Comparison of ENCODE assay signal across 18 mouse cellular contexts in the genomic region with DNA sequence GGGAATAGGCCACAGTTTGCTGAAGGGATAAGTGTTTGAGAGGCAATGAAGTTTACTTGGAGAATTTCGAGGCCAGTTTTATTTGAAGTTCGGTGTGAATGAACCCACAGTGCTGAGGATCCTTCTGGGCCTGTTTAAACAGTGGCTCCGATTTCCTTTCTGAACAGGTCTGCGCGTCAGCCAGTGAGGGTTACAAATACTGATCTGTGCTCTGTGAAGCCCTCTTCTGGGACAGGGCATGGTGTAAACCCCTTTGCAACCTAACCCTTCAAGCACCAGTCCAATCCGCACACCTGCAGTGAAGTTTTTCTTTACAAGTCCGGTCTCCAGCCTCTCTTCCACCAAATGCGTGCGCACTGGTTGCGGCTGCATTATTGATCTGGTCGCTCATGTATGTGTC.
DNase-seq lines count a peak whose midpoint lies in the region; ATAC-seq lines count a peak whose summit lies in the region.
"Had no signal": no experiment of that assay in that cellular context is flagged by ENCODE, and none has a peak within 500 bp of the region (broad histone marks: within the 10 kb centered on the region; RNA-seq: fewer than 3 reads in every experiment).

No protein-coding gene starts in this region.

- no peaks in the 10 kb centered on the region for H3K36me3 ChIP-seq in heart, embryonic 13.5 days
- H3K36me3 ChIP-seq in liver, embryonic 16.5 days (ENCODE audit: control insufficient read depth, insufficient read depth), result no peaks in the 10 kb centered on the region
- H3K36me3 ChIP-seq in liver, embryonic 12.5 days, result no peaks in the 10 kb centered on the region
- no peaks in the 10 kb centered on the region for H3K36me3 ChIP-seq in lung, embryonic 16.5 days (ENCODE audit: control insufficient read depth, insufficient read depth, low read length)
- H3K36me3 ChIP-seq: embryonic facial prominence, embryonic 10.5 days; heart, embryonic 15.5 days; hindbrain, embryonic 15.5 days had no signal

- H3K4me1 ChIP-seq in heart, embryonic 13.5 days, result peaks cover 34% of the 10 kb centered on the region
- no peaks in the 10 kb centered on the region for H3K4me1 ChIP-seq in liver, embryonic 16.5 days (ENCODE audit: control insufficient read depth, low read depth, low read length)
- no peaks in the 10 kb centered on the region for H3K4me1 ChIP-seq in liver, embryonic 12.5 days
- H3K4me1 ChIP-seq in lung, embryonic 16.5 days (replicated peaks; ENCODE audit: control insufficient read depth, insufficient read depth, low read length), result peaks cover 12% of the 10 kb centered on the region
- H3K4me1 ChIP-seq: hindbrain, embryonic 15.5 days had no signal

- no peak for DNase-seq in heart, postnatal 25 days (ENCODE audit: low spot score)
- DNase-seq in lung, postnatal 10 days, result no peak
- no peak for DNase-seq in urinary bladder, postnatal 36 days (ENCODE audit: low spot score in 2 of 2)
- DNase-seq: adrenal gland, adult 2 months; adrenal gland, postnatal 25 days; cerebellum, adult 2 months; cerebellum, postnatal 10 days; forebrain, postnatal 0 days; gastrocnemius, postnatal 14 days; heart, postnatal 36 days had no signal

- no peak overlapping the region for H3K4me3 ChIP-seq in heart, embryonic 13.5 days
- H3K4me3 ChIP-seq in liver, embryonic 16.5 days (ENCODE audit: low read depth, low read length), result no peak overlapping the region
- no peak overlapping the region for H3K4me3 ChIP-seq in liver, embryonic 12.5 days
- no peak overlapping the region for H3K4me3 ChIP-seq in lung, embryonic 16.5 days (ENCODE audit: low read length)
- H3K4me3 ChIP-seq: embryonic facial prominence, embryonic 10.5 days; forebrain, embryonic 13.5 days; heart, embryonic 15.5 days; hindbrain, embryonic 15.5 days had no signal

- no peaks in the 10 kb centered on the region for H3K27me3 ChIP-seq in heart, embryonic 13.5 days (replicated peaks)
- no peaks in the 10 kb centered on the region for H3K27me3 ChIP-seq in liver, embryonic 16.5 days (ENCODE audit: control insufficient read depth, insufficient read depth, low read depth, low read length)
- 0 out of 2 replicates have a peak, but pooled peaks cover 2% of the 10 kb centered on the region for H3K27me3 ChIP-seq in liver, embryonic 12.5 days (replicated peaks)
- no peaks in the 10 kb centered on the region for H3K27me3 ChIP-seq in lung, embryonic 16.5 days (ENCODE audit: control insufficient read depth, insufficient read depth, low read depth, low read length)
- H3K27me3 ChIP-seq: heart, embryonic 15.5 days; hindbrain, embryonic 15.5 days had no signal

- 54% methylated on average over 11 of the region's 11 CpGs for WGBS in heart, embryonic 13.5 days
- WGBS in liver, embryonic 16.5 days (ENCODE audit: insufficient replicate concordance), result 64% methylated on average over 11 of the region's 11 CpGs
- 74% methylated on average over 11 of the region's 11 CpGs for WGBS in liver, embryonic 12.5 days (ENCODE audit: insufficient replicate concordance)
- 62% methylated on average over 11 of the region's 11 CpGs for WGBS in lung, embryonic 16.5 days

- H3K9ac ChIP-seq in heart, embryonic 13.5 days, result no peak overlapping the region
- no peak overlapping the region for H3K9ac ChIP-seq in liver, embryonic 16.5 days (ENCODE audit: low read depth, low read length)
- no peak overlapping the region for H3K9ac ChIP-seq in liver, embryonic 12.5 days
- H3K9ac ChIP-seq in lung, embryonic 16.5 days (ENCODE audit: low read length), result no peak overlapping the region; the same call in 1 of the 2 replicates
- H3K9ac ChIP-seq: forebrain, embryonic 13.5 days; forebrain, postnatal 0 days; heart, embryonic 15.5 days; hindbrain, embryonic 15.5 days had no signal

- peak overlapping the region; percentile 44 for H3K4me2 ChIP-seq in heart, embryonic 13.5 days
- H3K4me2 ChIP-seq in liver, embryonic 16.5 days (ENCODE audit: low read depth, low read length), result 0 out of 2 replicates have a peak overlapping the region, but pooled peaks have one; percentile 2
- H3K4me2 ChIP-seq in liver, embryonic 12.5 days, result no peak overlapping the region
- peak overlapping the region; percentile 36 for H3K4me2 ChIP-seq in lung, embryonic 16.5 days (ENCODE audit: low read depth, low read length)
- H3K4me2 ChIP-seq: forebrain, embryonic 13.5 days; hindbrain, embryonic 15.5 days had no signal

- no peak for ATAC-seq in heart, embryonic 13.5 days (ENCODE audit: extremely low read depth, insufficient number of reproducible peaks, low FRiP score, low TSS enrichment)
- no peak for ATAC-seq in liver, embryonic 16.5 days (ENCODE audit: low read depth)
- no peak for ATAC-seq in liver, embryonic 12.5 days
- ATAC-seq in lung, embryonic 16.5 days (ENCODE audit: low read depth), result peak; percentile 68
- ATAC-seq: forebrain, postnatal 0 days had no signal

- H3K27ac ChIP-seq in heart, embryonic 13.5 days (replicated peaks), result peak overlapping the region; percentile 42
- H3K27ac ChIP-seq in liver, embryonic 16.5 days (ENCODE audit: low read length), result no peak overlapping the region
- H3K27ac ChIP-seq in liver, embryonic 12.5 days, result no peak overlapping the region
- H3K27ac ChIP-seq in lung, embryonic 16.5 days (ENCODE audit: low read length), result peak overlapping the region; percentile 69
- H3K27ac ChIP-seq: embryonic facial prominence, embryonic 10.5 days; forebrain, embryonic 13.5 days; heart, embryonic 15.5 days; hindbrain, embryonic 15.5 days had no signal

- no peaks in the 10 kb centered on the region for H3K9me3 ChIP-seq in heart, embryonic 13.5 days
- H3K9me3 ChIP-seq in liver, embryonic 16.5 days (replicated peaks; ENCODE audit: control insufficient read depth, low read length), result no peaks in the 10 kb centered on the region
- no peaks in the 10 kb centered on the region for H3K9me3 ChIP-seq in liver, embryonic 12.5 days (replicated peaks)
- no peaks in the 10 kb centered on the region for H3K9me3 ChIP-seq in lung, embryonic 16.5 days (ENCODE audit: control insufficient read depth, low read length)
- H3K9me3 ChIP-seq: embryonic facial prominence, embryonic 10.5 days; forebrain, embryonic 13.5 days; heart, embryonic 15.5 days; hindbrain, embryonic 15.5 days had no signal

- intact Hi-C loops in heart, postnatal 25 days (cut with DNase I), result loop anchor here (10.0 kb wide), 2 partner anchors 77 to 1113 kb away; no protein-coding TSS in a partner anchor

Comparison
In these comparisons a context has a peak if more than half of its experiments do, and no peak if none do; other contexts are left out.
1. H3K27ac ChIP-seq: peak in heart, embryonic 13.5 days (single experiment) and lung, embryonic 16.5 days (single experiment); none in liver, embryonic 16.5 days (single experiment) and liver, embryonic 12.5 days (single experiment).